Mouse (Mus musculus) neural tube, embryonic 13.5 days (tissue): ENCODE measurements around the gene Anapc5. TPM values are rescaled to one million over a fixed set of nuclear protein-coding genes. Genes with fewer than 3 reads are reported as not detected.

Experiments used
- ATAC-seq: fragments of 200-750 bp; cut with Nextera tagmentation; 2 replicates; pipeline ENCODE4 v1.8.0; 2017; ENCODE audit warnings: low read depth, mild to moderate bottlenecking, moderate TSS enrichment, moderate library complexity
- H3K27ac ChIP-seq: fragments of 300-500 bp; sonication (generic); replicated peaks from 2 replicates; pipeline ENCODE4 v1.5.1; 2015; ENCODE audit warnings: moderate library complexity, mild to moderate bottlenecking, inconsistent platforms
- H3K27me3 ChIP-seq: fragments of 300-500 bp; sonication (generic); 2 replicates; pipeline ENCODE4 v1.6.1; 2015; ENCODE audit warnings: mild to moderate bottlenecking, inconsistent platforms
- H3K36me3 ChIP-seq: fragments of 300-500 bp; sonication (generic); 2 replicates; pipeline ENCODE4 v1.6.1; 2015; ENCODE audit warnings: mild to moderate bottlenecking, inconsistent platforms
- H3K4me1 ChIP-seq: fragments of 300-500 bp; sonication (generic); replicated peaks from 2 replicates; pipeline ENCODE4 v1.6.1; 2015; ENCODE audit warnings: inconsistent platforms
- H3K4me2 ChIP-seq: fragments of 300-500 bp; sonication (generic); 2 replicates; pipeline ENCODE4 v1.6.1; 2015; ENCODE audit warnings: inconsistent platforms, mild to moderate bottlenecking, moderate library complexity
- H3K4me3 ChIP-seq: fragments of 300-500 bp; sonication (generic); 2 replicates; pipeline ENCODE4 v1.5.1; 2015; ENCODE audit warnings: mild to moderate bottlenecking, inconsistent platforms
- H3K9ac ChIP-seq: fragments of 300-500 bp; sonication (generic); 2 replicates; pipeline ENCODE4 v1.6.1; 2015; ENCODE audit warnings: moderate library complexity, mild to moderate bottlenecking, inconsistent platforms
- H3K9me3 ChIP-seq: fragments of 300-500 bp; sonication (generic); 2 replicates; pipeline ENCODE4 v1.6.1; 2016; ENCODE audit warnings: inconsistent platforms
- WGBS: fragments of 180-500 bp; shearing (Covaris S2); methylation state at CpG from one replicate; pipeline ENCODE4 v1.1.7; 2015; 5-methylcytosine and 5-hydroxymethylcytosine counted together
- polyA plus RNA-seq: library from polyadenylated mRNA; unstranded; fragments of >200 nt; fragmentation: Nextera tagmentation; extraction: Ambion mirVana; gene quantifications from 2 replicates; pipeline ENCODE4 v1.2.1, GENCODE M21; 2015

Gene Anapc5
- polyA plus RNA-seq, 1 experiment from 2014 or later, result 480 TPM

DNA sequence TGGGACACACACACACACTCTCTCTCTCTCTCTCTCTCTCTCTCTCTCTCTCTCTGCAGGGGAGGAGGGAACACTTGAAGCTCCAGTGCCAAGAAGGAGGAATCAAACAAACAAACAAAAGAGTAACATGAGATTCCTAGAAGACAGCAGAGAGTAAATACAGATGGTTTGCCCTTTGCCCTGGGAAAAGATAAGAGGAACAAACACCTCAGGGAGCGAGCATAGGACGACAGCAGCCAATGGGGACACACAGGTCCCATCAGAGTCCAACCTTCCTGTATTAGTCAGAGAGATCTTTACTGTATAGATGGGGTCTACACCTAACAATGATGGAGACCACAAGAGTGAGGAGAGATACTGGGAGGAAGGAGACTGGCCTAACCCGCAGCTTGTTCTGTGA lies 23.3 kb downstream of the Anapc5 start:
- Histone ChIP-seq H3K4me3 (no peak overlapping the region), H3K27ac (peak overlapping the region; percentile 72), H3K9ac (no peak overlapping the region), H3K4me1 (peaks cover 30% of the 10 kb centered on the region), H3K4me2 (no peak overlapping the region), H3K9me3 (no peaks in the 10 kb centered on the region), H3K27me3 (no peaks in the 10 kb centered on the region), H3K36me3 (peaks cover 96% of the 10 kb centered on the region)
- 90% methylated on average over 3 of the region's 3 CpGs for WGBS
- no peak for ATAC-seq

DNA sequence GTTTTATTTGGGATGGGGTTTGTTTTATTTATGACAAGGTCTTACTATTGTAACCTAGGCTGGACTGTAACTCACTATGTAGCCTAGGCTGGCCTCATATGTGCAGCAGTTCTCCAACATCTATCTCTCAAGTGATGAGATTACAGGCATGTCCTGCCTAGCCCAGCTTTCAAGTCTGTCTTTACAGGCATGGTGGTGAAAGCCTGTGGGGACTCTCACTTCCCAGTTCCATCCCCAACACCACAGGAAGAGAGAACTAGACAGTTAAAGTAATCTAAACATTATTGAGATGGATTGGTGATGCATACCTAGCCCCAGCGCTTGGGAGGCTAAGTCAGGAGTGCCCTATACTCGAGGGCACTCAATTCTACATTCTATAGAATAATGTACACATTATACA lies 32.4 kb downstream of the Anapc5 start:
- Histone ChIP-seq H3K4me2 (no peak overlapping the region), H3K27me3 (no peaks in the 10 kb centered on the region), H3K36me3 (peaks cover 81% of the 10 kb centered on the region), H3K27ac (no peak overlapping the region), H3K4me1 (no peaks in the 10 kb centered on the region), H3K9ac (no peak overlapping the region), H3K9me3 (no peaks in the 10 kb centered on the region), H3K4me3 (no peak overlapping the region)
- ATAC-seq, result no peak
- WGBS, result 89% methylated on average over 2 of the region's 2 CpGs

DNA sequence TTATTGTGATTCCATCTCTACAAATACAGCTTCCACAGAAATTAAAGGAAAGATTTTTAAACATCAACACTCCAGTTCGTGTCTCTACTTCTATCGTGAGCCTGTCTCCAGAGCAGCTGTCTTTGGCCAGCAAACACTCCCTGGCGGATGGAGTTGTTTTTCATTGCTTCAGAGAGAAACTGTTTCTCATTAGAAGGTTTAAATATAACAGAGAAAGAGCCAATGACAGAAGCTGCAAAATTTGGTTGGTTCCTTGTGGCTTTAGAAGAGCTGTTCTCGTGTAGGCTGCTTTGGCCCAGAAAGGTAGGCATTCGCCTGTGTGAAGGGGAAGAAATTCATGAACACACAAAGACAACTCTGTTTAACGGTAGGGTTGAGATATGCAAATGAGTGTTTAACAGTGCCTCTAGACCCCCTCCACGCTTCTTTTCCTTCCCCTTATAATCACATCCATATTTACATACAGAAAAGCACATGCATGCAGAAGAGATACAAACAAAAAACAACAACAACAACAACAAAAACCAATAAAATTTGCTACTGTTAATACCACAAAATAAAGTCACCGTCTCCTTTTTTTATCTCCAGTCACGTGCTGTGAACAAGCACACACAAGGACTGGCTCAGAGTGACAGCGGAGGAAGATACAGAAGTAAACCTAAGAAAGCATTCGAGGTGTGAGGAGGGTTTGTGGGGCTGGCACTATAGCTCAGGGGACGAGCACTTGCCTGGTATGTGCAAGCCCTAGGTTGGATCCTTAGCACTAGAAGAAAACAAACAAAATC lies 34.9 kb downstream of the Anapc5 start:
- H3K4me3 ChIP-seq, result no peak overlapping the region
- no peak overlapping the region for H3K27ac ChIP-seq
- H3K36me3 ChIP-seq, result peaks cover 58% of the 10 kb centered on the region
- 69% methylated on average over 12 of the region's 12 CpGs for WGBS
- no peak overlapping the region for H3K9ac ChIP-seq
- ATAC-seq, result no peak
- H3K27me3 ChIP-seq, result no peaks in the 10 kb centered on the region
- H3K4me2 ChIP-seq, result no peak overlapping the region
- no peaks in the 10 kb centered on the region for H3K4me1 ChIP-seq
- no peaks in the 10 kb centered on the region for H3K9me3 ChIP-seq

DNA sequence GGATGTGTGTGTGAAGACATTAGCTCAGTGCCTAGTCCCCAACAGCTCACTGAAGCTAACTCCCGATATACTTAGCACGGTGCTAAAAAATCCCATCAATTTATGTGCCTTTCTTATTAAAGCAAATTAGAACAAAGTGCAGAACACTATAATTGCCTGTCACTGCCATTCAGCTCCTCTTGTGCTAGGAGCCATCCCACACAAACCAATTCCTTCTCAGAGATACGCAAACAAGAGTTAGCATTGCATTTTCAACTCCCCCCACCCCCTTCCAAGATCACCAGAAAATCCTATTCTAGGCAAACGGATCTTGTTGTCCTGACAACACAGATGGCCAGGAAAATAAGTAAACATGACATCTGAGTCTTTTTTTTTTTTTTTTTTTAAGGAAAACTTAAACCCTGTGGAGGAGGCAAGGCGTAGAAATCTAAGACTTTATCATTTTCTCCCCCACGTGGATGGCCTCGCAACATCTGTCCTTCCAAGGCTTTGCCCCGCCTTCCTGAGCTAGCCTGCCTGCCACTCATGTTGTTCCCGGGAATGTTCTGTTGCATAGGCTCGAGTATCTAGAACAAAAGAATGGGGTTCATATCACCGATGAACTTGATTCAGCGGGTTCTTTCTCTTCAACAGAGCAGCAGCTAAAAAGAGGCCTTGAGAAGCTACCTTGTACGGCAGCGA lies 37.3 kb downstream of the Anapc5 start:
- no peak for ATAC-seq
- 58% methylated on average over 14 of the region's 14 CpGs for WGBS

DNA sequence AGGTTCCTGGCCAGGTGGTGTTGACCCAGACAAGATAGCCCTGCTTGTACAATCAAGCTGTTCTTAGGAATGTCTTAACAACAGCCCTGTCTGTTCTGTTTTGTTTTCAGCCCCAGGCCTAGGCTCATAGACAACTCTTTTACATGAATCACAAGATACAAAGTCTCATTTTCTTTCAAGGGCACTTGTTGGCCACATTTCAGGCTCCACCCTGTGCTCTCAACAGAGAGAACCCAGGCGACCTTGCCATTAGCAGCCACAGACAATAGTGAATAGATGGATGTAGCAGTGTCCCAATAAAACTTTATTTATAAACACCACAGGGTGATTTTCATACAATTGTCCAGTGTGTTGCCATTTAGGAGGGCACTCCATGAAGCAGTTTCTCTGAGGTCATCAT lies 39.1 kb downstream of the Anapc5 start:
- no peak overlapping the region for H3K4me3 ChIP-seq
- H3K9ac ChIP-seq, result no peak overlapping the region
- H3K9me3 ChIP-seq, result no peaks in the 10 kb centered on the region
- ATAC-seq, result no peak
- H3K4me2 ChIP-seq, result no peak overlapping the region
- H3K36me3 ChIP-seq, result peaks cover 19% of the 10 kb centered on the region
- 50% methylated on average over 1 of the region's 1 CpGs for WGBS
- no peak overlapping the region for H3K27ac ChIP-seq
- H3K27me3 ChIP-seq, result no peaks in the 10 kb centered on the region
- H3K4me1 ChIP-seq, result peaks cover 16% of the 10 kb centered on the region

More for the DNA sequence above, 37.3 kb downstream of the Anapc5 start:
- H3K27me3 ChIP-seq, result no peaks in the 10 kb centered on the region
- no peak overlapping the region for H3K9ac ChIP-seq
- peaks cover 37% of the 10 kb centered on the region for H3K36me3 ChIP-seq
- no peak overlapping the region for H3K4me2 ChIP-seq
- no peaks in the 10 kb centered on the region for H3K9me3 ChIP-seq
- H3K4me3 ChIP-seq, result no peak overlapping the region
- H3K27ac ChIP-seq, result no peak overlapping the region
- peaks cover 6% of the 10 kb centered on the region; the same call in 1 of the 2 replicates for H3K4me1 ChIP-seq

DNA sequence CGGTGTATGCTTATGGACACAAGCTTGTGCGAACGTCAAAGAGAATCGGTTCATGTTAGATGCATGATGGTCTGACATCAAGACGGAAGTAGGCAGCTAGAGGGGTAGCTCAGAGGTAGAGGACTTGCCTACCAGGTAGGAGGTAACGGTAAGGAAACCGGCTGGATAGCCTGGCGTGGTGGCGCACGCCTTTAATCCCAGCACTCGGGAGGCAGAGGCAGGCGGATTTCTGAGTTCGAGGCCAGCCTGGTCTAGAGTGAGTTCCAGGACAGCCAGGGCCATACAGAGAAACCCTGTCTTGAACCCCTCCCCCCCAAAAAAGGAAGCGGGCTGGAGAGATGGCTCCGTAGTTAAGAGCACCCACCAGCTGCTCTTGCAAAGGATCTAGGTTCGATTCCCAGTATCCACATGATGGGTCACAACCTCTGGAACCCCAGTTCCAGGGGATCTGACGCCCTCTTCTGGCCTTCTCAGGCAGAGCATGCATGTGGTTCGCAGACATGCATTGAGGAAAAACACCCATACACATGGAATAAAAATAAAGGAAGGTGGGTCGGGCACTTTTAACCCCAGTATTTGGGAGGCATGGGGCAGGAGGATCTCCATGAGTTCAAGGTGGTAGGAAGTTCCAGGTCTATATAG lies 40.2 kb downstream of the Anapc5 start:
- Histone ChIP-seq H3K4me1 (peaks cover 16% of the 10 kb centered on the region), H3K36me3 (peaks cover 7% of the 10 kb centered on the region), H3K27me3 (no peaks in the 10 kb centered on the region), H3K4me3 (no peak overlapping the region), H3K9me3 (no peaks in the 10 kb centered on the region), H3K9ac (no peak overlapping the region), H3K27ac (no peak overlapping the region), H3K4me2 (no peak overlapping the region)
- ATAC-seq, result no peak
- WGBS, result 92% methylated on average over 19 of the region's 19 CpGs

DNA sequence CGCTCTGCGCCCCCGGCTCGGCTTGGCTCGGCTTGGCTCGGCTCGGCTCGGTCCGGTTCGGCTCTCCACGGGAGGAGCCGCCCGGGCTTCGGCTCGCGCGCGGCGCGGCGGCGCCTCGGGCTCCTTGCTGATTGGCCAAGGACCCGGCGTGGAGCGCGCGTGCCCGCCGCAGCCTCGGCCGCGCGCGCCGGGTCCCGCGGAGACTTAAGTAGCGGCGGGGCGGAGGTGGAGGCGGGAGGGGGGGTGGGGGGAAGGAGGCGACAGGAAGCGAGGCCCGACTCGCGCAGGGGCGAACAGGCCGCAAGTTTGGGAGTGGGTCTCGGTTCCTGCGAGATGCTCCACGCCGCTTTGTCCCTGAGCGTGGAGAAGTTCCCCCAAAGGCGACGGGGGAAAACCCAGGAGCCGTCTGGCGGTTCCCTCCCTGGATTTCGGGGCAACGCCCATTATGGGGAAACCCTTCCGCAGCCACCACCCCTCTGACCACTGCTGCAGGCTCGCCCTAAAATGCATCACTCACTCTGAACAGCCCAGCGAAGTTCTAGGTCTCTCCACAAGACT lies 41.8 kb downstream of the Anapc5 start, which contains the start of gene Camkk2:
Gene Camkk2, minus strand, starts transcription at position 133 of the 558 bp plus-strand sequence.
- peak; percentile 87 for ATAC-seq
- Histone ChIP-seq H3K27me3 (no peaks in the 10 kb centered on the region), H3K4me3 (peak within 1 kb of the TSS; percentile 85), H3K9me3 (no peaks in the 10 kb centered on the region), H3K36me3 (no peaks in the 10 kb centered on the region), H3K4me2 (peak within 1 kb of the TSS; percentile 93), H3K4me1 (peaks cover 19% of the 10 kb centered on the region), H3K27ac (peak within 1 kb of the TSS; percentile 74), H3K9ac (peak within 1 kb of the TSS; percentile 88)
- WGBS, result under 1% methylated on average over 50 of the region's 63 CpGs

DNA sequence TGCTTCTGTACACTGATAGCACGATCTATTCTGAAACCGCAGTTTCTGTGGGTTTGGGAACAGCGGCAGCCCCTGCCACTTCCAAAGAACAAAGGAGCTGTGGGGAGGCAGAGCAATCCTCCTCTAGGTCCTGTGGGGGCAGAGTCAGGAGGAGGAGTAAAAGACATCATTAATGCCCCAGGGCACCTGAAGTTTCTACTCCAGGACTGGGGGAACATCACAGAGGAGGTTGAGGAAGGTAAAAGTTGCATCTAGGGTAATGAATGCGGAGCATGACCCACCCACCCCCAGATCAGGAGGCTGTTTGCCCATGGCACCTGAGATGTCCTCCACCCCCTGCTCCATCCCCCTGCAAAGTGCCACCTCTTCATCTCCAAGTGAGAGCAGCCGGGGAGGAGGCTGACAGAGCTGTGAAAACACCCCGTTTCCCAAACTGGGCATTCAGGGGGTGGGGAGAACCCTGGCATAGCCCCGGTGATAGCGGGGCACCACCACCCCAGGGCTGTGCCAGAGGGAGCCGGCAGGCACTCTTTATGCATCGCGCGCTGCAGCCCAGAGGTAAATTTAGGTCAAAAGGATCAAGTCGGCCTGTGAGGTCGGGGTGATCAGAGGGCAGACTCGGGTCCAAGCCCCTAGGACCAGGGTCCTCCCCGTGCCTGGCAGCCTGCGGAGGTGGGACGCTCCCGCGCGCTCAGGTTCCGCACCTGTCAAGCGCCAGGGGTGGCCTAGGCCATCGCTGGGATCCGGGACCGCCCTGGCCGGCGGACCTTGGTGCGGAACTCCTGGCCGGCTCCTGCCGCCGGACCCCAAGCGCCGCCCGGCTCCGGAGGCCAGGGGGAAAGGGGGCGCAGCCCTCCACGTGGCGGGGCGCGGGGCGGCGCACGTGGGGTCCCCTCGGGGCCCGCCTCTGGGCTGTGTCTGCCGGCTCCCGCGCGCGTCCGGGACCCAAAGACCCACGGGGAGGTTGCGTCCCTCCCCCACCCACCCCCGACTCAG lies 42.6 kb downstream of the Anapc5 start:
- H3K4me3 ChIP-seq, result peak overlapping the region; percentile 85
- H3K9me3 ChIP-seq, result no peaks in the 10 kb centered on the region
- H3K4me1 ChIP-seq, result peaks cover 19% of the 10 kb centered on the region
- peak; percentile 74 for ATAC-seq
- peak overlapping the region; percentile 74 for H3K27ac ChIP-seq
- no peaks in the 10 kb centered on the region for H3K36me3 ChIP-seq
- peak overlapping the region; percentile 88 for H3K9ac ChIP-seq
- H3K4me2 ChIP-seq, result peak overlapping the region; percentile 93
- H3K27me3 ChIP-seq, result no peaks in the 10 kb centered on the region
- 1% methylated on average over 47 of the region's 55 CpGs for WGBS

DNA sequence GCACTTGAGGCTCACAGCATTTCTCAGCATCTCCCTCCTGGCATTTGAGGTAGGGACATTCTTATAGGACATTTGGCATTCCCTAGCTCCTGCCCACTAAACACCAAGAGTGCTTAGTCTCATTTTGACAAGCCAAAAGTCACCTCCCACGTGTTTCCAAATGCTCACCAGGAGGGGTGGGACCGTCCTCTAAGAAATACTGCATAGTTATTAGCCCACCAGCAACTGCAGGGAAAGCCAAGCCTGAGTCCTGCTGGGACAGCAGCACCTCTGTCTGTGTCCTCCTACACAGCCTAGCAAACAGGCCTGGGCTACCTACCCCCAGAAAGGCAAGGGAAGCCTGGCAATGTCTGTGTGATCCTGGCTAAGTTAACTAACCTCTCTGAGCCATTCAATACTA lies 43.8 kb downstream of the Anapc5 start:
- ATAC-seq, result no peak
- H3K4me3 ChIP-seq, result no peak overlapping the region
- H3K27ac ChIP-seq, result no peak overlapping the region
- H3K4me1 ChIP-seq, result peaks cover 19% of the 10 kb centered on the region
- H3K9ac ChIP-seq, result no peak overlapping the region
- no peaks in the 10 kb centered on the region for H3K9me3 ChIP-seq
- peaks cover 4% of the 10 kb centered on the region; the same call in 1 of the 2 replicates for H3K36me3 ChIP-seq
- no peaks in the 10 kb centered on the region for H3K27me3 ChIP-seq
- H3K4me2 ChIP-seq, result peak overlapping the region; percentile 93; the same call in 1 of the 2 replicates
- 47% methylated on average over 2 of the region's 2 CpGs for WGBS

DNA sequence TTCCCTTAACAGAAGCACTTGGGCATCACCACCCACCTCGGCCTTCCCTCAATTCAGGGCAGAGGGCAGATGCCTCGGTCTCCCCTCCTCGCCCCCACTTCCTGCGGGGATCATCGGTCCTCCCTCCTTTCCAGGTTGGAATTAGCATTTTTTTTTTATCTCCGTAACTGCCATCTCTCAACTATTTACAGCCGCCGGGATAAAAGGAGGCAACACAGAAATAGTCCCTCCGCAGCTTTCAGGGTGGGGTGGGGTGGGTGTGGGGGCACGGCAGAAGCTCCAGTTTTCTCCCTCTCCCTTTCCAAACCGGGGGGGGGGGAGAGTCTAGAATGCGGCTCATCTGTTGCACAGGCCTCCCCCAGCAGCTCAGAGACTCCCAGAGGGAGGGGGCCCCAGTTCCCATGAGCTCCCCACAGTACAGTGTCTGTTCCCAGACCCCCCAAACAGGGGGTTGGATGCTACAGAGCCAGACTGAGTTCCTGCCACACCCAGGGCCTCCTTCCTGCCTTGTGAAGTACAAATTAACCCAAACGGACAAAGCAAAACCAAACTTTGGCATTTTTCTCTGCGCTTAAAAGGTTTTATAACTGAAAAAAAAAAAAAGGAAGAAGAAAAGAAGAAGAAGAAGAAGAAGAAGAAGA lies 45.4 kb downstream of the Anapc5 start:
- no peak overlapping the region for H3K4me3 ChIP-seq
- peaks cover 23% of the 10 kb centered on the region for H3K4me1 ChIP-seq
- ATAC-seq, result no peak
- H3K36me3 ChIP-seq, result peaks cover 4% of the 10 kb centered on the region; the same call in 1 of the 2 replicates
- no peak overlapping the region for H3K4me2 ChIP-seq
- no peak overlapping the region for H3K27ac ChIP-seq
- H3K27me3 ChIP-seq, result no peaks in the 10 kb centered on the region
- 81% methylated on average over 13 of the region's 14 CpGs for WGBS
- H3K9ac ChIP-seq, result no peak overlapping the region
- H3K9me3 ChIP-seq, result no peaks in the 10 kb centered on the region
